18 mouse cellular contexts compared by ENCODE assay signal in the genomic region with DNA sequence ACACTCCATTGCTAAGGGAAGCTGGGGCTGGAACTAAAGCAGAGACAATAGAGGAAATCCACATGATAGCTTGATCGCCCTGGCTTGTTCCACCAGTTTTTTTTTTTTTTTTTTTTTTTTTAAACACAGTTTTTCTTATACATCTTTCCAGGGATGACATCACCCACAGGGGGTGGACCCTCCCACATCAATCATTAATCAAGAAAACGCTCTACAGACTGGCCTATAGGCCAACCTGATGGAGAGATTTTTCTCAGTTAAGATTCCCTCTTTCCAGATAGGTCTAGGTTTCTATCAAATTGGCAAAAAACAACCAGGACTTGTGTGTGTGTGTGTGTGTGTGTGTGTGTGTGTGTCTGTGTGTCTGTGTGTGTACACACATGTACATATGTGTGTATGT. TPM values are rescaled to one million over a fixed set of nuclear protein-coding genes. Genes with fewer than 3 reads are reported as not detected.
DNase-seq lines count a peak whose midpoint lies in the region; ATAC-seq and TF ChIP-seq lines count a peak whose summit lies in the region.
"Had no signal": no experiment of that assay in that cellular context is flagged by ENCODE, and none has a peak within 500 bp of the region (broad histone marks: within the 10 kb centered on the region; RNA-seq: fewer than 3 reads in every experiment).

No protein-coding gene starts in this region.

- H3K4me3 ChIP-seq in stomach, embryonic 14.5 days (ENCODE audit: low read depth, low read length) = no peak overlapping the region
- no peak overlapping the region for H3K4me3 ChIP-seq in stomach, postnatal 0 days (ENCODE audit: low read depth, low read length)
- no peak overlapping the region for H3K4me3 ChIP-seq in intestine, embryonic 16.5 days (ENCODE audit: low read length)
- H3K4me3 ChIP-seq in stomach, embryonic 16.5 days (replicated peaks; ENCODE audit: low read length) = no peak overlapping the region
- H3K4me3 ChIP-seq in neural tube, embryonic 15.5 days (replicated peaks) = no peak overlapping the region
- H3K4me3 ChIP-seq: forebrain, embryonic 12.5 days; gastrocnemius, adult 2 months; heart, embryonic 13.5 days; hindbrain, embryonic 15.5 days had no signal

- no peak for TF ChIP-seq EP300 in stomach, postnatal 0 days (optimal IDR thresholded peaks at IDR 0.05)

- H3K36me3 ChIP-seq in stomach, embryonic 14.5 days (ENCODE audit: control insufficient read depth, insufficient read depth, low read length) = peaks cover 28% of the 10 kb centered on the region; the same call in 1 of the 2 replicates
- peaks cover 23% of the 10 kb centered on the region for H3K36me3 ChIP-seq in stomach, postnatal 0 days (ENCODE audit: control insufficient read depth, insufficient read depth, low read length)
- peaks cover 12% of the 10 kb centered on the region for H3K36me3 ChIP-seq in intestine, embryonic 16.5 days (ENCODE audit: control insufficient read depth, insufficient read depth, low read length)
- H3K36me3 ChIP-seq in stomach, embryonic 16.5 days (ENCODE audit: control insufficient read depth, insufficient read depth, low read length) = peaks cover 7% of the 10 kb centered on the region
- H3K36me3 ChIP-seq in neural tube, embryonic 15.5 days = peaks cover 58% of the 10 kb centered on the region

- DNase-seq in stomach, postnatal 0 days (ENCODE audit: low spot score) = no peak
- no peak for DNase-seq in urinary bladder, postnatal 10 days (ENCODE audit: low spot score)
- DNase-seq: adrenal gland, adult 8-10 months; adrenal gland, postnatal 36 days; cerebellum, adult 2 months; cerebellum, postnatal 10 days; gastrocnemius, adult 2 months; gastrocnemius, postnatal 25 days; heart, postnatal 36 days had no signal

- H3K27ac ChIP-seq in stomach, embryonic 14.5 days (ENCODE audit: low read length) = no peak overlapping the region
- H3K27ac ChIP-seq in stomach, postnatal 0 days (replicated peaks) = no peak overlapping the region
- peak overlapping the region; percentile 72 for H3K27ac ChIP-seq in intestine, embryonic 16.5 days (ENCODE audit: low read length)
- peak overlapping the region; percentile 25; the same call in 1 of the 2 replicates for H3K27ac ChIP-seq in stomach, embryonic 16.5 days (ENCODE audit: low read length)
- no peak overlapping the region for H3K27ac ChIP-seq in neural tube, embryonic 15.5 days (replicated peaks)
- H3K27ac ChIP-seq: forebrain, embryonic 12.5 days; gastrocnemius, adult 2 months; heart, embryonic 13.5 days; hindbrain, embryonic 15.5 days had no signal

- H3K4me2 ChIP-seq in stomach, embryonic 14.5 days (replicated peaks; ENCODE audit: low read depth, low read length) = no peak overlapping the region
- H3K4me2 ChIP-seq in stomach, postnatal 0 days (replicated peaks; ENCODE audit: low read depth) = no peak overlapping the region
- H3K4me2 ChIP-seq in intestine, embryonic 16.5 days (ENCODE audit: low read depth, low read length) = 0 out of 2 replicates have a peak overlapping the region, but pooled peaks have one; percentile 19
- no peak overlapping the region for H3K4me2 ChIP-seq in stomach, embryonic 16.5 days (ENCODE audit: low read depth, low read length)
- no peak overlapping the region for H3K4me2 ChIP-seq in neural tube, embryonic 15.5 days
- H3K4me2 ChIP-seq: forebrain, embryonic 12.5 days; heart, embryonic 13.5 days; hindbrain, embryonic 15.5 days had no signal

- ATAC-seq in stomach, embryonic 14.5 days (ENCODE audit: insufficient number of reproducible peaks, insufficient read depth, low FRiP score, low read depth) = peak; percentile 24; the same call in 1 of the 2 replicates
- no peak for ATAC-seq in stomach, postnatal 0 days (ENCODE audit: low FRiP score, low TSS enrichment)
- ATAC-seq in intestine, embryonic 16.5 days = peak; percentile 57
- no peak for ATAC-seq in stomach, embryonic 16.5 days (ENCODE audit: insufficient read depth, low FRiP score)
- no peak for ATAC-seq in neural tube, embryonic 15.5 days (ENCODE audit: low FRiP score)

- no peak for TF ChIP-seq CTCF in stomach, postnatal 0 days (IDR thresholded peaks at IDR 0.05; ENCODE audit: low read depth)

- no peaks in the 10 kb centered on the region for H3K9me3 ChIP-seq in stomach, embryonic 14.5 days (ENCODE audit: control insufficient read depth, low read depth, low read length)
- no peaks in the 10 kb centered on the region for H3K9me3 ChIP-seq in stomach, postnatal 0 days (ENCODE audit: control insufficient read depth, low read length)
- no peaks in the 10 kb centered on the region for H3K9me3 ChIP-seq in intestine, embryonic 16.5 days (ENCODE audit: control insufficient read depth, low read length)
- no peaks in the 10 kb centered on the region for H3K9me3 ChIP-seq in stomach, embryonic 16.5 days (replicated peaks; ENCODE audit: control insufficient read depth, low read length)
- H3K9me3 ChIP-seq in neural tube, embryonic 15.5 days (replicated peaks) = no peaks in the 10 kb centered on the region
- H3K9me3 ChIP-seq: forebrain, embryonic 12.5 days; heart, embryonic 13.5 days; hindbrain, embryonic 15.5 days had no signal

- H3K9ac ChIP-seq in stomach, embryonic 14.5 days (replicated peaks; ENCODE audit: low read depth, low read length) = no peak overlapping the region
- no peak overlapping the region for H3K9ac ChIP-seq in stomach, postnatal 0 days (ENCODE audit: low read length)
- peak overlapping the region; percentile 48 for H3K9ac ChIP-seq in intestine, embryonic 16.5 days (ENCODE audit: low read depth, low read length)
- H3K9ac ChIP-seq in stomach, embryonic 16.5 days (ENCODE audit: low read length) = no peak overlapping the region
- no peak overlapping the region for H3K9ac ChIP-seq in neural tube, embryonic 15.5 days (replicated peaks)
- H3K9ac ChIP-seq: forebrain, embryonic 12.5 days; heart, embryonic 13.5 days; hindbrain, embryonic 15.5 days had no signal

- H3K4me1 ChIP-seq in stomach, embryonic 14.5 days (ENCODE audit: control insufficient read depth, insufficient read depth, low read length) = peaks cover 9% of the 10 kb centered on the region; the same call in 1 of the 2 replicates
- H3K4me1 ChIP-seq in stomach, postnatal 0 days (replicated peaks; ENCODE audit: control insufficient read depth, insufficient read depth) = no peaks in the 10 kb centered on the region
- H3K4me1 ChIP-seq in intestine, embryonic 16.5 days (ENCODE audit: control insufficient read depth, insufficient read depth, low read length) = peaks cover 23% of the 10 kb centered on the region
- peaks cover 2% of the 10 kb centered on the region for H3K4me1 ChIP-seq in stomach, embryonic 16.5 days (ENCODE audit: control insufficient read depth, insufficient read depth, low read length)
- H3K4me1 ChIP-seq in neural tube, embryonic 15.5 days = peaks cover 17% of the 10 kb centered on the region

- 40% methylated on average over 2 of the region's 2 CpGs for WGBS in stomach, embryonic 14.5 days
- 30% methylated on average over 2 of the region's 2 CpGs for WGBS in stomach, postnatal 0 days
- WGBS in intestine, embryonic 16.5 days = 53% methylated on average over 2 of the region's 2 CpGs
- WGBS in stomach, embryonic 16.5 days = 35% methylated on average over 2 of the region's 2 CpGs
- 65% methylated on average over 2 of the region's 2 CpGs for WGBS in neural tube, embryonic 15.5 days

- no peaks in the 10 kb centered on the region for H3K27me3 ChIP-seq in stomach, embryonic 14.5 days (ENCODE audit: control insufficient read depth, insufficient read depth, low read length)
- H3K27me3 ChIP-seq in stomach, postnatal 0 days (ENCODE audit: control insufficient read depth, insufficient read depth, low read length) = no peaks in the 10 kb centered on the region
- no peaks in the 10 kb centered on the region for H3K27me3 ChIP-seq in intestine, embryonic 16.5 days (replicated peaks; ENCODE audit: control insufficient read depth, insufficient read depth, low read length)
- no peaks in the 10 kb centered on the region for H3K27me3 ChIP-seq in stomach, embryonic 16.5 days (ENCODE audit: control insufficient read depth, insufficient read depth, low read length)
- no peaks in the 10 kb centered on the region for H3K27me3 ChIP-seq in neural tube, embryonic 15.5 days (replicated peaks)
- H3K27me3 ChIP-seq: CH12.LX; forebrain, embryonic 12.5 days; heart, embryonic 13.5 days; hindbrain, embryonic 15.5 days had no signal

RNA-seq across cellular contexts. Expression of a gene that starts 6.4 kb away (rescaled TPM):
- 21.1 and 22.3 TPM in 2 replicates for polyA plus RNA-seq in stomach, embryonic 14.5 days (2014; fragmentation: Nextera tagmentation; extraction: Ambion mirVana)
- 19.3 and 20.3 TPM in 2 replicates for polyA plus RNA-seq in stomach, postnatal 0 days (2015; fragmentation: Nextera tagmentation; extraction: Ambion mirVana)
- 95.7 and 102 TPM in 2 replicates for polyA plus RNA-seq in intestine, embryonic 16.5 days (2015; fragmentation: Nextera tagmentation; extraction: Ambion mirVana)
- 46.5 and 47.2 TPM in 2 replicates for polyA plus RNA-seq in stomach, embryonic 16.5 days (2015; fragmentation: Nextera tagmentation; extraction: Ambion mirVana)
- 43.6 and 48.0 TPM in 2 replicates for polyA plus RNA-seq in neural tube, embryonic 15.5 days (2015; fragmentation: Nextera tagmentation; extraction: Ambion mirVana)

RNA-seq across cellular contexts. Expression of a gene that starts 9.8 kb away (rescaled TPM):
- 0.78 and 1.4 TPM in 2 replicates for polyA plus RNA-seq in stomach, embryonic 14.5 days (2014; fragmentation: Nextera tagmentation; extraction: Ambion mirVana)
- 0.44 and 0.87 TPM in 2 replicates for polyA plus RNA-seq in stomach, postnatal 0 days (2015; fragmentation: Nextera tagmentation; extraction: Ambion mirVana)
- polyA plus RNA-seq in intestine, embryonic 16.5 days (2015; fragmentation: Nextera tagmentation; extraction: Ambion mirVana) = 6.1 and 6.6 TPM in 2 replicates
- 1.6 and 2.7 TPM in 2 replicates for polyA plus RNA-seq in stomach, embryonic 16.5 days (2015; fragmentation: Nextera tagmentation; extraction: Ambion mirVana)
- polyA plus RNA-seq in neural tube, embryonic 15.5 days (2015; fragmentation: Nextera tagmentation; extraction: Ambion mirVana) = 0.56 and 0.75 TPM in 2 replicates
- polyA plus RNA-seq: heart, postnatal 0 days had no signal

Comparison
In these comparisons a context has a peak if more than half of its experiments do, and no peak if none do; other contexts are left out.
1. ATAC-seq: peak in stomach, embryonic 14.5 days (single experiment) and intestine, embryonic 16.5 days (single experiment); none in stomach, postnatal 0 days (single experiment), stomach, embryonic 16.5 days (single experiment) and neural tube, embryonic 15.5 days (single experiment).
2. H3K27ac ChIP-seq: peak in intestine, embryonic 16.5 days (single experiment) and stomach, embryonic 16.5 days (single experiment); none in stomach, embryonic 14.5 days (single experiment), stomach, postnatal 0 days (single experiment) and neural tube, embryonic 15.5 days (single experiment).